Mouse (Mus musculus) CD8-positive naive resting alpha-beta T cell, adult 2 months (primary cell): ENCODE measurements around the gene Tex46.
A peak's percentile ranks its signal among the peaks of the same experiment; 100 is the strongest.

Experiments used
- DNase-seq, 2 experiments: peaks; one replicate each; pipeline ENCODE4 v3.0.0; 2022; ENCODE audit warnings: low read depth in 2 of 2, low spot score in 2 of 2

The Tex46 gene

DNA sequence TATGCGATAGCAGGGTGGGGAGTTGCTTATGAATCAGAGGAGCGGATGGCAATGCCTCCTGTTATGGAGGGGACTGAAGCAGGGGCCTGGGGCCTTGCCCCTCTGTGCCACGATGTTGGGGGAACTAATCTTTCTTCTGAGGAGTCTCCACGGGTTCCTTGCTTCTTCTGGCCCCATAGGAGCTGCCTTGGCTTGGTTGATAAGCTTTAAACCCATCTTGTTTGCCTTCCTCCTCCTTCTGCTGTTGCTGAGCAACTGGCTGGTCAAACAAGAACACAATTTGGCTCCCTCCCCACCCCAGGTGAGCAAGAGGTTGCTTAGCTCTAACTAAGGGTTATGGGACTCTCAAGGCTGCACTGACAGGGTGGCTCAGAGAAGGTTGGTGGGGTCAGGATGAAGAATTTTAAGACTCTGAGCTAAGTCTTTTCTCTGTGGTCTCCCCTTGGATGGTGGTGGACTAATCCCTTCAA lies at the start of gene Tex46:
TSS of gene Tex46 (plus strand) at position 51 of the 470 bp plus-strand sequence.
- no peak for DNase-seq

DNA sequence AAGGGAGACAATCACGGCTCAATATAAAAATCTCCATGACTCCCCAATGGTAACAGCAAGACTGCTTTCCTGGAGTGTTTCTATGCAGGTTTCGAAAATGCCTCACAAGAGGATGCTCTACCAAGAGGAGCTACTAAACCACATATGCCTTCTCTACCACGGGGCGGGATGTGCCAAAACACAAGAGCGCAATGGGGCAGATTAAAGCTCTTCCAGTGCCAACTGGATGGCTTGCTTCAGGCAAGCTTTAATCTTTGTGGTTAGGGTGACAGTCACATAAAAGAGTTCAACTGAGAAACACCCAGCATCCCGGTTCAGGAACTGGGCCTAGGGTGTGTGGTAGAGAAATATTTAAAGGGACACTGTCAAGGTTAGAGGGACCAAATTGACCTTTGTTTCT lies 47.5 kb upstream of the Tex46 start:
- DNase-seq: no peak

- no peak for DNase-seq
Measured at GRCm38 (mm10) chr4:136568629-136569028, 41.6 kb upstream of the Tex46 start.

GRCm38 (mm10) chr4:136569998-136570397 lies 40.2 kb upstream of the Tex46 start:
- no peak for DNase-seq

GRCm38 (mm10) chr4:136581885-136582284 lies 28.4 kb upstream of the Tex46 start:
- no peak for DNase-seq

DNA sequence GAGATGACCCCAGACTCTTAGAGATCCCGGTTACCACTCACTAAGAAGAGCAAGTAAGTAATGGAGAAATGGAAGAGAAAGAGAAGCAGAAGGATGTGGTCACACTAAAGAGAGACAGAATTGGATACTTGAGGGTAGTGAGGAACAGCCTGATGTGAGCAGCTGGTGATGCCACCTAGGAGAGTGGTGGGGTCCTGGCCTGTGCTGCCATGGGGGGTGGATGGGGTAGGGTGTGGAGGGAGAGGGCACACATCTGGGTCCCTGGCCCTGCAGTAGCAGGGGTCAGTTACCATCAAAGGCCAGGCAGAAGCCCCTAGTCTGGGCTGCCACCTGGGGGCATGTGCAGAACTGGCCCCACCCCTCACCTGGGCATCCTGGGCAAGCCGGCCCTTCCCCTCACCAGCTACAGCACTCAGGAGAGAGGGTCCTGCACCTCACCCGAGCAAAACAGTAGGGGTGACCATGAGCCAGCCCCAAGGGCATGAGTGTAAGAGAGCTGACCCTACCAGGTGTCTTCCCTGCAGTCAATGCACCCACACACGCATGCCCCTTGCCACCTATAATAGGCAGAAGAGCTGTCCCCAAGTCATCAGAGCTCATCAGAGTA lies 22.9 kb upstream of the Tex46 start:
- DNase-seq: no peak

DNA sequence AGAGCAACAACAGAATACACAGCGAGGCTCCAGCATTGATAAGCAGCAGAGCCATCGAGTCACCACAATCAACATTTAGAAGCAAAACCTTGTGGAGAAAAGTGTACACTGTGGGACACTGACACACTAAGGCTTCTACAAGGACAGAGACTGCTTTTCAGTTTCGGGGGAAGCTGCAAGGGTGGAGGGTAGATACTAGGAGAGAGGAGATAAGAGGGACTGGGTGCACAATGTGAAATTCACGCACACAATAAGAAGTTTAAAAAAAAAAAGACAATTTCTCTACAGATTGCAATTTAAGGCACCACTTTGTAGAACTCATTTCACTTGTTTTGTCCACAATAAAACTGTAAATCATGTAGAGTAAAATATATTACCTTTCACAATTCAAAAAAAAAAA lies 22.2 kb upstream of the Tex46 start:
- DNase-seq: no peak

GRCm38 (mm10) chr4:136592111-136592510 lies 18.1 kb upstream of the Tex46 start:
- DNase-seq: no peak

GRCm38 (mm10) chr4:136594006-136594405 lies 16.2 kb upstream of the Tex46 start:
- DNase-seq: no peak

GRCm38 (mm10) chr4:136595221-136595620 lies 15.0 kb upstream of the Tex46 start:
- no peak for DNase-seq

GRCm38 (mm10) chr4:136598268-136598876 lies 11.9 kb upstream of the Tex46 start:
- no peak for DNase-seq

GRCm38 (mm10) chr4:136599869-136600268 lies 10.4 kb upstream of the Tex46 start:
- DNase-seq: no peak

GRCm38 (mm10) chr4:136600536-136600935 lies 9.7 kb upstream of the Tex46 start:
- no peak for DNase-seq

- DNase-seq: peak in 1 of 2 experiments; percentile 4
Measured at GRCm38 (mm10) chr4:136601476-136601875, 8.8 kb upstream of the Tex46 start.

DNA sequence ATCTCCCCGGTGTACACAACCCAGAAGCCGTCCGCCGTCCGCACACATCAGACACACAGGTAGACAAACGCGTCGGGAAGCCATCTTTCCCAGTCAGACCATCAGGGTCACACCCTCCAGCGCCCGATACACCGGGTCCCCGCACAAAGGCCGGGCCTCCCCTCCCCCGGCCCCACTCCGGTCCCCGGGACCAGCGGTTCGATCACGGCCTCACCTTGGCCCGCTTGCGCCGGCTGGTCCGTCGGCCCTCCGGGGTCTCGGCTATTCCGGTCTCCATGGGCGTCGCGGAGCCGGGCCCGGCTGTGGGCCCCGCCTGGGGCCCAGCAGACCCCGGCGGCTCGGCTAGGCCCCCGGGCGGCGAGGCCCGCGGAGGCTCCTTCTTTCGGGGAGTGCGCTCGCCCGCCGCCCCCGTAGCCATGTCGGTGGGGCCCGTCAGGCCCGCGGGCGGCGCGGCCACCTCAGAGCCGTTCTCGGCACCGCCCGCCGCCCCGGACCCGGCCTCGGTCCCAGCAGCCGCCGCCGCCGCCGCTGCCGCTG lies 8.2 kb upstream of the Tex46 start:
- DNase-seq: peak; percentile 34 to 50

DNA sequence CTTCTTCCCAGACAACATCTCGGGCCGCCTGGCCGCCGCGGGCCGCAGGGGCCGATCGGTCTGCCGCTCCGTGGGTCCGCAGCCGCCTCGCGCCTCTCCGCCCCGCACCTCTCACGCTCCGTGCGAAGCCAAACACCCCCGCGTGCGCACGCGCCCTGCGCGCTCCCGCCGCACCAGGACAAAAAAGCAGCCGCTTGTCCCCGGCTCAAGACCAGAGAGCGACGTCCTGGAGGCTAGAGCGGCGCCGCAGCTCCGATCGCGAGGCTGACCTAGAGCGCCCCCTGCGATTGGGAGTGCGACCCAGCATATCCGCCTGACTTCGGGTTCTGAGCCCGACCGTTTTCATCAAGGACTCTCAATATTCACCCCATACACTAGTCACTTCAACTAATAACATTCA lies 7.7 kb upstream of the Tex46 start, which contains the start of gene Kdm1a:
TSS of gene Kdm1a (minus strand) at position 156 of the 400 bp plus-strand sequence.
- DNase-seq: peak; percentile 95 to 98

- no peak for DNase-seq
Measured at GRCm38 (mm10) chr4:136605756-136606485, 4.3 kb upstream of the Tex46 start.

- DNase-seq: no peak
Measured at GRCm38 (mm10) chr4:136613657-136614056, 3.4 kb downstream of the Tex46 start.

DNA sequence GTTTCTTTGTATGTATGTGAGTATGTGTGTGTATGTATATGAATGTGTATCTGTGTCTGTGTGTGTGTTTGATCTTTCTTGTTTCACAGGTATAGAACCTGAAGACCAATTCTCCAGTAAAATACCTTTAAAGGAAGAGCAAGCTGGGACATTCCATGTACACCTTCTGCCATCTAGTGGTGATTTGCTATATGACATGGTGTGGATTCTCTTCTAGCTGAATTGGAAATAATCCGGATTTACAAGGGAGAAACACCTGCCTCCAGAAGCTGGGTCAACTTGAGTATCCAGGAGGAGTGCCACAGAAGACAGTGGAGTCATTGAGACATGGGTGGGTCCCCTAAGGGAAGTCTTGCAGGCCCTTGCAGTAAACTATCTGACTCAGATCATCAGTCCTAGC lies 11.1 kb downstream of the Tex46 start:
- peak; percentile 44 to 50 for DNase-seq

DNA sequence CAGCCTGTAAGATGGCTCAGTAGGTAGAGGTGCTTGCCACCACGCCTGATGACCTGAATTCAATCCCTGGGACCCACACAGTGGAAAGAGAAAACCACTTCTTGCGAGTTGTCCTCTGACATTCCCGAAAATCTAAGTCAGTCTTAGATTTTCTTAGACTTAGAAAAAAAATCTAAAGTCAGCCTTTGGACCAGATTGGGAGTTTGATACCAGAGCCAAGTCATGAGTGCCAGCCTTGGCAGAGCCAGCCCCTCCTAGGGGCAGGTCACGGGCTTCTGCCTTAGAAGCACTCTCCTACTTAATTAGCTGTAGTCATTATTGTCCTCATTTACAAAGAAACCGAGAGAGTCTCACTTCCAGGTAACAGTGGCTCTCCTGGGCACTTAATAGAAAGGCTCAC lies 11.7 kb downstream of the Tex46 start:
- DNase-seq: no peak

- no peak for DNase-seq
Measured at GRCm38 (mm10) chr4:136622388-136622787, 12.2 kb downstream of the Tex46 start, which contains the start of gene Lactbl1. Lactbl1 (plus strand) TSS chr4:136622621.

GRCm38 (mm10) chr4:136626590-136626989 lies 16.4 kb downstream of the Tex46 start:
- DNase-seq: peak; percentile 14 to 28
